Mouse (Mus musculus) heart, embryonic 10.5 days (tissue): Measurements from ENCODE around the gene Cacna1e. TPM values are rescaled to one million over a fixed set of nuclear protein-coding genes. Genes with fewer than 3 reads are reported as not detected.

Source experiments
- DNase-seq: peaks from one replicate; pipeline ENCODE4 v3.0.0-alpha.2; 2017; ENCODE audit warnings: low spot score
- H3K27ac ChIP-seq: fragments of 300-500 bp; sonication (generic); 2 replicates; pipeline ENCODE4 v1.5.1; 2016; ENCODE audit warnings: mild to moderate bottlenecking
- H3K27me3 ChIP-seq: fragments of 300-500 bp; sonication (generic); 2 replicates; pipeline ENCODE4 v1.6.1; 2016; ENCODE audit warnings: mild to moderate bottlenecking; ENCODE audit not compliant: poor library complexity, insufficient read depth, severe bottlenecking
- H3K36me3 ChIP-seq: fragments of 300-500 bp; sonication (generic); 2 replicates; pipeline ENCODE4 v1.6.1; 2016; ENCODE audit warnings: mild to moderate bottlenecking, moderate library complexity
- H3K4me1 ChIP-seq: fragments of 300-500 bp; sonication (generic); 2 replicates; pipeline ENCODE4 v1.6.1; 2016; ENCODE audit warnings: mild to moderate bottlenecking
- H3K4me3 ChIP-seq: fragments of 300-500 bp; sonication (generic); 2 replicates; pipeline ENCODE4 v1.5.1; 2016; ENCODE audit warnings: mild to moderate bottlenecking, moderate library complexity
- H3K9me3 ChIP-seq: fragments of 300-500 bp; sonication (generic); 2 replicates; pipeline ENCODE4 v1.6.1; 2016; ENCODE audit warnings: mild to moderate bottlenecking, moderate library complexity
- WGBS: fragments of 180-500 bp; shearing (Covaris S2); methylation state at CpG from one replicate; pipeline ENCODE4 v1.1.7; 2016; 5-methylcytosine and 5-hydroxymethylcytosine counted together
- polyA plus RNA-seq: library from polyadenylated mRNA; unstranded; fragments of >200 nt; fragmentation: Nextera tagmentation; extraction: Ambion mirVana; gene quantifications from 2 replicates; pipeline ENCODE4 v1.2.1, GENCODE M21; 2016

The Cacna1e gene
- polyA plus RNA-seq, 1 experiment from 2014 or later = 0.20 TPM

GRCm38 (mm10) chr1:154794518-154794951, 89.8 kb downstream of the Cacna1e start:
- 70% methylated on average over 8 of the region's 8 CpGs for WGBS
- Histone ChIP-seq H3K27me3 (0 out of 2 replicates have a peak, but pooled peaks cover 16% of the 10 kb centered on the region), H3K4me1 (peaks cover 17% of the 10 kb centered on the region; the same call in 1 of the 2 replicates), H3K4me3 (no peak overlapping the region), H3K36me3 (no peaks in the 10 kb centered on the region), H3K27ac (no peak overlapping the region), H3K9me3 (no peaks in the 10 kb centered on the region)
- DNase-seq = no peak

- Histone ChIP-seq H3K9me3 (no peaks in the 10 kb centered on the region), H3K36me3 (no peaks in the 10 kb centered on the region), H3K4me3 (no peak overlapping the region), H3K27me3 (0 out of 2 replicates have a peak, but pooled peaks cover 16% of the 10 kb centered on the region), H3K27ac (no peak overlapping the region), H3K4me1 (peaks cover 11% of the 10 kb centered on the region; the same call in 1 of the 2 replicates)
- no peak for DNase-seq
- WGBS = 64% methylated on average over 13 of the region's 13 CpGs
Observed at GRCm38 (mm10) chr1:154791544-154792174, 92.6 kb downstream of the Cacna1e start.

GRCm38 (mm10) chr1:154788491-154788890, 95.8 kb downstream of the Cacna1e start:
- Histone ChIP-seq H3K27ac (no peak overlapping the region), H3K27me3 (peaks cover 38% of the 10 kb centered on the region), H3K9me3 (no peaks in the 10 kb centered on the region), H3K4me1 (peaks cover 18% of the 10 kb centered on the region), H3K4me3 (no peak overlapping the region), H3K36me3 (no peaks in the 10 kb centered on the region)
- 77% methylated on average over 4 of the region's 4 CpGs for WGBS
- DNase-seq = no peak

- Histone ChIP-seq H3K4me3 (no peak overlapping the region), H3K9me3 (no peaks in the 10 kb centered on the region), H3K36me3 (no peaks in the 10 kb centered on the region), H3K27me3 (peaks cover 42% of the 10 kb centered on the region), H3K27ac (no peak overlapping the region), H3K4me1 (peaks cover 18% of the 10 kb centered on the region)
- WGBS = 18% methylated on average over 5 of the region's 5 CpGs
- DNase-seq = peak; percentile 81
Observed at GRCm38 (mm10) chr1:154788069-154788468, 96.2 kb downstream of the Cacna1e start.

- peaks cover 46% of the 10 kb centered on the region for H3K27me3 ChIP-seq
- H3K27ac ChIP-seq = no peak overlapping the region
- no peaks in the 10 kb centered on the region for H3K9me3 ChIP-seq
- H3K4me3 ChIP-seq = no peak overlapping the region
- WGBS = 30% methylated on average over 5 of the region's 5 CpGs
- peaks cover 18% of the 10 kb centered on the region for H3K4me1 ChIP-seq
- H3K36me3 ChIP-seq = no peaks in the 10 kb centered on the region
- DNase-seq = no peak
Observed at GRCm38 (mm10) chr1:154787418-154787817, 96.9 kb downstream of the Cacna1e start.

- H3K4me1 ChIP-seq = peaks cover 7% of the 10 kb centered on the region
- no peak overlapping the region for H3K27ac ChIP-seq
- no peaks in the 10 kb centered on the region for H3K9me3 ChIP-seq
- H3K4me3 ChIP-seq = no peak overlapping the region; the same call in 1 of the 2 replicates
- peaks cover 43% of the 10 kb centered on the region for H3K27me3 ChIP-seq
- peak; percentile 88 for DNase-seq
- no peaks in the 10 kb centered on the region for H3K36me3 ChIP-seq
- WGBS = 4% methylated on average over 4 of the region's 4 CpGs
Observed at GRCm38 (mm10) chr1:154786243-154786669, 98.0 kb downstream of the Cacna1e start.

- Histone ChIP-seq H3K4me3 (0 out of 2 replicates have a peak overlapping the region, but pooled peaks have one; percentile 24), H3K4me1 (peaks cover 7% of the 10 kb centered on the region)
Observed at GRCm38 (mm10) chr1:154784862-154785261, 99.4 kb downstream of the Cacna1e start.

GRCm38 (mm10) chr1:154783521-154783920, 100.8 kb downstream of the Cacna1e start:
- 80% methylated on average over 1 of the region's 1 CpGs for WGBS
- Histone ChIP-seq H3K36me3 (no peaks in the 10 kb centered on the region), H3K4me3 (no peak overlapping the region), H3K27me3 (peaks cover 41% of the 10 kb centered on the region), H3K27ac (no peak overlapping the region), H3K9me3 (no peaks in the 10 kb centered on the region), H3K4me1 (peaks cover 10% of the 10 kb centered on the region)
- DNase-seq = no peak

More at GRCm38 (mm10) chr1:154784862-154785261, 99.4 kb downstream of the Cacna1e start:
- no peak overlapping the region for H3K27ac ChIP-seq
- peaks cover 41% of the 10 kb centered on the region for H3K27me3 ChIP-seq
- no peaks in the 10 kb centered on the region for H3K36me3 ChIP-seq
- DNase-seq = no peak
- 24% methylated on average over 12 of the region's 12 CpGs for WGBS
- no peaks in the 10 kb centered on the region for H3K9me3 ChIP-seq

GRCm38 (mm10) chr1:154779908-154780514, 104.3 kb downstream of the Cacna1e start:
- DNase-seq = no peak
- no peak overlapping the region for H3K4me3 ChIP-seq
- no peak overlapping the region for H3K27ac ChIP-seq
- H3K36me3 ChIP-seq = no peaks in the 10 kb centered on the region
- H3K9me3 ChIP-seq = no peaks in the 10 kb centered on the region
- H3K4me1 ChIP-seq = peaks cover 10% of the 10 kb centered on the region
- H3K27me3 ChIP-seq = peaks cover 34% of the 10 kb centered on the region
- 71% methylated on average over 11 of the region's 11 CpGs for WGBS

GRCm38 (mm10) chr1:154776344-154776743, 108.0 kb downstream of the Cacna1e start:
- no peak for DNase-seq
- H3K4me3 ChIP-seq = no peak overlapping the region
- 65% methylated on average over 4 of the region's 4 CpGs for WGBS
- H3K27me3 ChIP-seq = peaks cover 4% of the 10 kb centered on the region; the same call in 1 of the 2 replicates
- no peaks in the 10 kb centered on the region for H3K9me3 ChIP-seq
- H3K36me3 ChIP-seq = no peaks in the 10 kb centered on the region
- no peak overlapping the region for H3K27ac ChIP-seq
- 0 out of 2 replicates have a peak, but pooled peaks cover 3% of the 10 kb centered on the region for H3K4me1 ChIP-seq

GRCm38 (mm10) chr1:154774468-154774867, 109.8 kb downstream of the Cacna1e start:
- no peak for DNase-seq
- no peaks in the 10 kb centered on the region for H3K27me3 ChIP-seq
- no peak overlapping the region for H3K4me3 ChIP-seq
- no peaks in the 10 kb centered on the region for H3K9me3 ChIP-seq
- 86% methylated on average over 3 of the region's 3 CpGs for WGBS
- H3K4me1 ChIP-seq = 0 out of 2 replicates have a peak, but pooled peaks cover 3% of the 10 kb centered on the region
- no peak overlapping the region for H3K27ac ChIP-seq
- no peaks in the 10 kb centered on the region for H3K36me3 ChIP-seq

- H3K27me3 ChIP-seq = no peaks in the 10 kb centered on the region
- no peaks in the 10 kb centered on the region for H3K4me1 ChIP-seq
- H3K9me3 ChIP-seq = no peaks in the 10 kb centered on the region
- no peak overlapping the region for H3K27ac ChIP-seq
- no peaks in the 10 kb centered on the region for H3K36me3 ChIP-seq
- H3K4me3 ChIP-seq = no peak overlapping the region
- no peak for DNase-seq
Observed at GRCm38 (mm10) chr1:154771111-154771510, 113.2 kb downstream of the Cacna1e start.

GRCm38 (mm10) chr1:154770542-154770941, 113.8 kb downstream of the Cacna1e start:
- H3K4me3 ChIP-seq = no peak overlapping the region
- WGBS = 47% methylated on average over 3 of the region's 3 CpGs
- H3K4me1 ChIP-seq = no peaks in the 10 kb centered on the region
- no peak for DNase-seq
- no peaks in the 10 kb centered on the region for H3K9me3 ChIP-seq
- H3K36me3 ChIP-seq = no peaks in the 10 kb centered on the region
- H3K27me3 ChIP-seq = no peaks in the 10 kb centered on the region
- H3K27ac ChIP-seq = no peak overlapping the region
